Mouse (Mus musculus) small intestine, adult 2 months (tissue): ENCODE data around the gene Rpa1. TPM values are rescaled to one million over a fixed set of nuclear protein-coding genes. Genes with fewer than 3 reads are reported as not detected.

Experiments
- H3K27ac ChIP-seq: fragments of 200-500 bp; 2 replicates; pipeline ENCODE4 v1.5.1; 2012; ENCODE audit warnings: low read depth, low read length, control low read depth, inconsistent platforms; ENCODE audit not compliant: insufficient read depth
- H3K27me3 ChIP-seq: fragments of 200-500 bp; 2 replicates; pipeline ENCODE4 v1.6.1; 2012; ENCODE audit warnings: mild to moderate bottlenecking, moderate library complexity, low read length, inconsistent platforms; ENCODE audit not compliant: control insufficient read depth, insufficient read depth
- H3K36me3 ChIP-seq: fragments of 200-500 bp; 2 replicates; pipeline ENCODE4 v1.6.1; 2012; ENCODE audit warnings: mild to moderate bottlenecking, low read length, control low read depth, inconsistent platforms; ENCODE audit not compliant: control insufficient read depth, insufficient read depth
- H3K4me1 ChIP-seq: fragments of 200-500 bp; 2 replicates; pipeline ENCODE4 v1.6.1; 2012; ENCODE audit warnings: low read length, inconsistent platforms, mixed read lengths; ENCODE audit not compliant: control insufficient read depth, insufficient read depth, insufficient read length
- H3K4me3 ChIP-seq: fragments of 200-500 bp; 2 replicates; pipeline ENCODE4 v1.5.1; 2012; ENCODE audit warnings: low read depth, mild to moderate bottlenecking, control low read depth, inconsistent platforms, low read length, moderate library complexity
- CTCF ChIP-seq: fragments of 200-500 bp; IDR thresholded peaks from 2 replicates; pipeline ENCODE4 v1.5.1; 2012; ENCODE audit warnings: low read depth, mild to moderate bottlenecking, control low read depth, inconsistent platforms, low read length, moderate library complexity, mixed read lengths; ENCODE audit not compliant: insufficient replicate concordance, insufficient read length; ENCODE audit errors: extremely low read depth
- POLR2A ChIP-seq: fragments of 200-500 bp; IDR thresholded peaks from 2 replicates; pipeline ENCODE4 v1.6.1; 2012; ENCODE audit warnings: low read depth, mild to moderate bottlenecking, control low read depth, inconsistent platforms, low read length, moderate library complexity
- WGBS: fragments of 180-500 bp; shearing (Covaris S2); methylation state at CpG from one replicate; pipeline ENCODE4 v1.1.7; 2018; 5-methylcytosine and 5-hydroxymethylcytosine counted together
- polyA plus RNA-seq: library from polyadenylated mRNA; depleted of rRNA; stranded (reverse); fragments of >200 nt; gene quantifications from 2 replicates; pipeline ENCODE4 v1.2.3, GENCODE M21; 2012

The Rpa1 gene
- polyA plus RNA-seq, 1 experiment, result 8.7 TPM

DNA sequence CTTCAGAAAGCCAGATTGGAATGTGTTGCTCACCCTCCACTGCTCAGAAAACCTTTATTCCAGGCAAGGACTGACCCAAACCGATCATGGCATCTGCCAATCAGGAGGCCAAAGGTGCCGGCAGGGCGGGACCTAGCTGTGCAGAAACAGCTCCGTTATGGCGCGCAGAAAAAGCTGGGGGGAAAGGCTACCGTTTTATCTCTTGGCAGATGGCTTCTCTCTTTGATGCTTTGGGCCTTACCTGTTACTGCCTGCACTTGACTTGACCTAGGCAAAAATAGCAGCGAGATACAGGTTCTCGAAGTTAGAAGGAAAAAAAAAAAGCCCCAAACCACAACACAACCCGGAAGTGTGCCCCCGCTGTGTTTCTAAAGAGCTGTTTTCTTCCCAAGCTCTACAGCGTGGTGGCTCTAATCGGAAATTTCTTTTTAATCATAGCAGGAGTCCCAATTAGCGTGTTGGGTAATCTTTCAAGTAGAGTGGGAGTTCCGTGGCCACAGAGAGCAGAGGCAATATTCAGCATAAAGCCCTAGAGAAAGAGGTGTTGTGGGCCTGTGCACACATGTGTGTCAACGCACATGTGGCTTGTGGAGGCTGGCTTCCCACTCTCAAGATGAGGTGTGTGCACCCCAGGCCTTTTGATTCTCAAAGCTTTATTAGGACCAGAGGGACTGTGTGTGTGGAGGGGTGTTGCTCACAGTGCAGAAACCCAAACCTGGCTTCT lies 68.6 kb downstream of the Rpa1 start:
- TF ChIP-seq POLR2A (no peak), CTCF (no peak)
- H3K36me3 ChIP-seq, result no peaks in the 10 kb centered on the region
- peak overlapping the region; percentile 32 for H3K4me3 ChIP-seq
- H3K27ac ChIP-seq, result peak overlapping the region; percentile 35
- 8% methylated on average over 16 of the region's 16 CpGs for WGBS
- no peaks in the 10 kb centered on the region for H3K27me3 ChIP-seq
- peaks cover 8% of the 10 kb centered on the region for H3K4me1 ChIP-seq

DNA sequence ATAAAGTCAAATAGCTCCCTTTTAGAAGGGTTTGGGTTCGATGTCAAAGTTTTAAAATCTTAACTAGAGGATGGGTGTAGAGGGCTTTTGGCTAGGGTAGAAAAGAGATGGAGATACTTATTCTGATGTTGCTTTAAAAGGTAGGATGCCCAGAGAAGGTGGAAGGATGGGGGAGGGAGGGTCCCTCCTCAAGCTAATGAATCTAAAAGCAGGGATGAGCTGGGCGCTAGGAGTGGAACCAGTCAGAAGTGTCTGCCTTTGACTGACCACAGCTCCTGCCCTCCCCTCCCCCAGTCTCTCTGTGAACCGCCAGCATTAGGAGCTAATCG lies 69.1 kb downstream of the Rpa1 start:
- TF ChIP-seq POLR2A (no peak), CTCF (no peak)
- H3K36me3 ChIP-seq, result no peaks in the 10 kb centered on the region
- H3K4me3 ChIP-seq, result peak overlapping the region; percentile 32
- H3K27ac ChIP-seq, result peak overlapping the region; percentile 35
- no peaks in the 10 kb centered on the region for H3K27me3 ChIP-seq
- H3K4me1 ChIP-seq, result peaks cover 8% of the 10 kb centered on the region
- 23% methylated on average over 4 of the region's 4 CpGs for WGBS

DNA sequence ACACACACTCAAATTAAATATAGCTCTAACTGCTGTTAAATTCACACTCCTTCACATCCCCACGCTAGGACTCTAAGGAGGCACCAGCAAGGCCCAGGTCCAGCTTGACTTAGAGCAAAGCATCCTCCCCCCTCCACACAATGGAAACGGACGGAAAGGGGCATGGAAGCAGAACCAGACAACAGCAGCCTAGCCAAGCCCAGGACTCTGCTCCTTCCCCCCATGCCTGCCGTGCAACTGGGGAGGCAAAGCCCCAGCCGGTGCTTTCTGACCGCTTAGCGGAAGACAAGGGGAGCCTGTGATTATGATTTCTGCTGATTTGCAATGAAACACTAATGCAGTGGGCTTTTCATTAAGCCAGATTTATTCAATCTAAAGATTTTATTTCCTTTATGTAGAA lies 70.0 kb downstream of the Rpa1 start:
- Histone ChIP-seq H3K27me3 (no peaks in the 10 kb centered on the region), H3K36me3 (no peaks in the 10 kb centered on the region), H3K4me1 (peaks cover 8% of the 10 kb centered on the region), H3K4me3 (no peak overlapping the region), H3K27ac (no peak overlapping the region)
- WGBS, result 90% methylated on average over 7 of the region's 7 CpGs
- TF ChIP-seq CTCF (no peak), POLR2A (no peak)

DNA sequence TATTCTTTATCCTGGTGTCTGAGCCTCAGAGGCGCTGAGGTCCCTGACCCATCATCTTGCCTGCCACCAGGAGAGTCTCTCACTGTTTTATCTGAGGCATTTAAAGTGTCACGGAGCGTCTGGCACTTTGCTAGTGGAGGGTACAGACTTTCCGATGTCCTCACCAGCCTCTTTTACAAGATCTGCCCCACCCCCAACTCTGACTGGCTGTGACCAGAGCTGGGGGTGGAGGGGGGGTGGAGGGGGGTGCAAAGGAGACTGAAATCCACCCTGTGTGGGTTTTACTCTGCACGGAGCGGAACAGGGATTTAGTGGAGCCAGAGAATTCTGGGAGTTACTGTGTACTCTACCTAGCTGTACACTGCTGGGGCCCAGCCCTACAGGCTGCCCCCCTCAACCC lies 73.1 kb downstream of the Rpa1 start:
- H3K4me1 ChIP-seq, result peaks cover 2% of the 10 kb centered on the region; the same call in 1 of the 2 replicates
- H3K27ac ChIP-seq, result no peak overlapping the region
- no peaks in the 10 kb centered on the region for H3K27me3 ChIP-seq
- 65% methylated on average over 6 of the region's 6 CpGs for WGBS
- no peak overlapping the region for H3K4me3 ChIP-seq
- H3K36me3 ChIP-seq, result no peaks in the 10 kb centered on the region
- no peak for TF ChIP-seq POLR2A
- TF ChIP-seq CTCF, result no peak

DNA sequence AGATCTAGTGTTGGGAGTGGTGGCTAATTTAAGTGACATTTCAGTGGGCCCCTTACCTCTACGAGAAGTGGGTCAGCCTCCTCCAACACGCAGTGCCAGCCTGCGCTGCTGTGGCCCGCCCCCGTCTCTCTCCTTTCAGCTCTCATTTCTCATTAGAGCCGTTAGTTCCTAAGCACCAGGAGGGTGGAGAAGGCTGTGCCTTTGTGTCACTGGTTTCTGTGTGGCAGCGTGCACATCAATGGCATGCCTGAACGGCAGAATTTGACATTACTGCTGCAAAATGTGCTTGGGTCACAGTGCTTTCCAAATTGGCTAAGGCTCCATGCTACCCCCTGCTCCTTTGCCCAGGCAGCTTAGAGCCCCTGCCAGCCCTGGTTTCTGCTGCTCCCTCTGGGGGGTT lies 74.7 kb downstream of the Rpa1 start:
- no peak overlapping the region for H3K27ac ChIP-seq
- TF ChIP-seq POLR2A (no peak), CTCF (no peak)
- H3K4me1 ChIP-seq, result no peaks in the 10 kb centered on the region
- 70% methylated on average over 8 of the region's 8 CpGs for WGBS
- H3K36me3 ChIP-seq, result no peaks in the 10 kb centered on the region
- no peaks in the 10 kb centered on the region for H3K27me3 ChIP-seq
- no peak overlapping the region for H3K4me3 ChIP-seq

DNA sequence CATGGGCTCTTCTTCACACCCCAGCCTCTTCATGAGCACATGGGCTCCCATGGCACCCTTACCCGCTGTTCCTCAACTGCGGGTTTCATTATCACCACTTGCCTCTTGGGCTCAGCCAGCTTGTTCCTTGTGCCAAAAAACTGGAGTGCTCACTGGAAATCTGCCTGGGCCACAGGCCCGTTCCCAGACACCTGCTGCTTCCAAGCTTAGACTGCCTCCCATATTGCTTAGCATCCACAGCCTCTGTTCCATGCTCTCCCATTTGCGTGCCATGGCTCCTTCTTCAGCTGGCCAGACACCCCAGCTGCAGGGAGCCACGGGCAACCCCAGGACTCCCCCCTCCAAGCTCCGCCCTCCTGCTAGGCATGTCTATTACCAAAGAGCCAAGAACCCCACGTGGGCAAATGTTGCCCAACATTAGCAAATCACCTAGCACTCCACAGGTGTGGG lies 77.1 kb downstream of the Rpa1 start:
- Histone ChIP-seq H3K27me3 (no peaks in the 10 kb centered on the region), H3K27ac (no peak overlapping the region), H3K4me1 (no peaks in the 10 kb centered on the region), H3K4me3 (no peak overlapping the region), H3K36me3 (0 out of 2 replicates have a peak, but pooled peaks cover 3% of the 10 kb centered on the region)
- TF ChIP-seq POLR2A (no peak), CTCF (no peak)
- WGBS, result 55% methylated on average over 7 of the region's 7 CpGs

DNA sequence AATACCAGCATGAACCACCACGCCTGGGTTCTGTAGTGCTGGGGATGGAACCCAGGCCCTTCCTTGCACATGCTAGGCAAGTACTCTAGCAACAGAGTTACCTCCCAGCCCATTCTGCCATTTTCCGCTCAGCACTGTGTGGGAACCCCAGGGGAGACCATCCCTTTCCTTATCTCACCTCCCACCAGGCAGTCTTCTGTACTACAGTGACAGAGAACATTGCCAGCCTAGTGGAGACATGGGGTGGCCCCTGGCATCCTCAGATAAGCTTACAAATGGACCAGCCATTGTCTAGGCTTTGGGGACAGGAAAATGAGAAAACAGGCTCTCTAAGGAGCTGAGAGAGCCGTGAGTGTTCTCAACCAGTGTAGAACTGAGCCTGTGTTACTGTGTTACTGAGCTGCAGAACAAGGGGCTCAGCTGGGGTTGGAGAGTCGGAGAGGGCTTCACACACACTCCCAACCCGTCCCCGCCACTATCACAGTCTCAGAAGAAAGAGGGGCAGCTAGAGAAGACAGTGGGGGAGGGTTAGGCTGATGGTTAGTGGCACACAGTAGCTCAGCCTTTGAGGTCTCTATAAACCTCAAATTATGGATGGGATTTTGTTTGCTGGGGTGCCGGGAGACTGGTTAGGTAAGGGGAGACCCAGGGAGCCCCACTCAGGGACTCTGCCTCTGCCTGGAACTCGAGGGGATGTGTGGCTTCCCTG lies 77.7 kb downstream of the Rpa1 start:
- no peak overlapping the region for H3K4me3 ChIP-seq
- peaks cover 5% of the 10 kb centered on the region; the same call in 1 of the 2 replicates for H3K36me3 ChIP-seq
- TF ChIP-seq CTCF, result no peak
- TF ChIP-seq POLR2A, result no peak
- H3K27me3 ChIP-seq, result no peaks in the 10 kb centered on the region
- H3K27ac ChIP-seq, result no peak overlapping the region
- no peaks in the 10 kb centered on the region for H3K4me1 ChIP-seq
- 91% methylated on average over 8 of the region's 8 CpGs for WGBS

DNA sequence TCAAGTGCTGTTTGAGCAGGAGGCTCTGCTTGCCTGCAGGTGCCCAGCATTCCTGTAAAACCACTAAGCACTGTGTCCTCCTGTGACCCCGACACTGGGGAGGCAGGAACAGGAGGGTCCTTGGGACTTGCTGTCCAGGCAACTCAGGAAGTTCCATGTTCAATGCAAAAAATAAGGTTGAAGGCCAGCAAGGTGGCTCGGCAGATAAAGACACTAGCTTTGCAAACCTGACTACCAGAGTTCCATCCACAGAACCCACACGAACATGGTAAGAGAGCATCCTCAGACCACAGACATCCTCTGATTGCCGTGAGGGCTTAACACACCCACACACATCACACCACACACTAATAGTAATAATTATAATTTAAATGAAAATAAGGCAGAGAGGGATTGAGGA lies 78.9 kb downstream of the Rpa1 start:
- 81% methylated on average over 4 of the region's 4 CpGs for WGBS
- no peaks in the 10 kb centered on the region for H3K27me3 ChIP-seq
- TF ChIP-seq CTCF, result no peak
- no peak for TF ChIP-seq POLR2A
- H3K4me3 ChIP-seq, result no peak overlapping the region
- H3K4me1 ChIP-seq, result no peaks in the 10 kb centered on the region
- H3K36me3 ChIP-seq, result peaks cover 5% of the 10 kb centered on the region; the same call in 1 of the 2 replicates
- no peak overlapping the region for H3K27ac ChIP-seq
